Mouse (Mus musculus) midbrain, embryonic 15.5 days (tissue): ENCODE results near the gene Rfc4. TPM values are rescaled to one million over a fixed set of nuclear protein-coding genes. Genes with fewer than 3 reads are reported as not detected.
A peak's percentile ranks its signal among the peaks of the same experiment; 100 is the strongest.

Experiments used
- ATAC-seq: fragments of 200-750 bp; cut with Nextera tagmentation; replicated peaks from 2 replicates; pipeline ENCODE4 v1.8.0; 2017; ENCODE audit warnings: moderate TSS enrichment
- H3K27ac ChIP-seq: fragments of 300-500 bp; sonication (generic); 2 replicates; pipeline ENCODE4 v1.5.1; 2015; ENCODE audit warnings: mild to moderate bottlenecking, inconsistent platforms
- H3K27me3 ChIP-seq: fragments of 300-500 bp; sonication (generic); replicated peaks from 2 replicates; pipeline ENCODE4 v1.6.1; 2015; ENCODE audit warnings: inconsistent platforms
- H3K36me3 ChIP-seq: fragments of 300-500 bp; sonication (generic); replicated peaks from 2 replicates; pipeline ENCODE4 v1.6.1; 2015; ENCODE audit warnings: inconsistent platforms
- H3K4me1 ChIP-seq: fragments of 300-500 bp; sonication (generic); 2 replicates; pipeline ENCODE4 v1.6.1; 2015; ENCODE audit warnings: inconsistent platforms
- H3K4me2 ChIP-seq: fragments of 300-500 bp; sonication (generic); 2 replicates; pipeline ENCODE4 v1.6.1; 2015; ENCODE audit warnings: inconsistent platforms, mild to moderate bottlenecking, moderate library complexity
- H3K4me3 ChIP-seq: fragments of 300-500 bp; sonication (generic); 2 replicates; pipeline ENCODE4 v1.5.1; 2015; ENCODE audit warnings: mild to moderate bottlenecking, inconsistent platforms
- H3K9ac ChIP-seq: fragments of 300-500 bp; sonication (generic); 2 replicates; pipeline ENCODE4 v1.6.1; 2015; ENCODE audit warnings: mild to moderate bottlenecking, inconsistent platforms
- H3K9me3 ChIP-seq: fragments of 300-500 bp; sonication (generic); 2 replicates; pipeline ENCODE4 v1.6.1; 2016; ENCODE audit warnings: inconsistent platforms
- WGBS: fragments of 180-500 bp; shearing (Covaris S2); methylation state at CpG from one replicate; pipeline ENCODE4 v1.1.7; 2015; ENCODE audit warnings: mixed read lengths; 5-methylcytosine and 5-hydroxymethylcytosine counted together
- polyA plus RNA-seq: library from polyadenylated mRNA; unstranded; fragments of >200 nt; fragmentation: Nextera tagmentation; extraction: Ambion mirVana; gene quantifications from 2 replicates; pipeline ENCODE4 v1.2.1, GENCODE M21; 2015

Gene Rfc4
- polyA plus RNA-seq, 1 experiment from 2014 or later = 42.1 TPM

- 1% methylated on average over 4 of the region's 4 CpGs for WGBS
Measured at GRCm38 (mm10) chr16:23127311-23127672, 245 bp downstream of the Rfc4 start.

DNA sequence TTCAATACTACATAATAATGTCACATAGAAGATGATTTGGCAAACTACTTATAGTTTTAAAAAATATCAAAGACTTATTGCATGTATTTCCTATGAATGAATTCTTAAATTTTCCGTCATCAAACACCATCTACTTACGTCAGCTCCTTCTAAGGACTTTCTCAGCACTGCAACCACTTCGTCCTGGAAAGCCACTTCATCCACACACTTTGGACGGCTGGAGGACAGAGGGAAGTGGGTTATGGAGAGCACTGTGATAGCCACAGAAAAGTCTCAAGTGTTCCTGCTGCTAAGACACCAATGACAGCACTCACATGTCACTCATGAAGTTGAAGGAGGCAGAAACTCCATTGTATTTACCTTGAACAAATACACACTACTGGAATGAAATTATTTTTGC is 3.1 kb downstream of the Rfc4 start:
- 93% methylated on average over 4 of the region's 4 CpGs for WGBS
- no peaks in the 10 kb centered on the region for H3K9me3 ChIP-seq
- ATAC-seq = no peak
- H3K27me3 ChIP-seq = no peaks in the 10 kb centered on the region
- H3K4me2 ChIP-seq = no peak overlapping the region
- H3K4me3 ChIP-seq = no peak overlapping the region
- peaks cover 23% of the 10 kb centered on the region for H3K4me1 ChIP-seq
- H3K9ac ChIP-seq = no peak overlapping the region
- no peak overlapping the region for H3K27ac ChIP-seq
- H3K36me3 ChIP-seq = peaks cover 6% of the 10 kb centered on the region; the same call in 1 of the 2 replicates

More at GRCm38 (mm10) chr16:23127311-23127672, 245 bp downstream of the Rfc4 start:
- H3K4me1 ChIP-seq = peaks cover 29% of the 10 kb centered on the region
- peak overlapping the region; percentile 87 for H3K4me2 ChIP-seq
- H3K9ac ChIP-seq = peak overlapping the region; percentile 97
- 0 out of 2 replicates have a peak, but pooled peaks cover 3% of the 10 kb centered on the region for H3K36me3 ChIP-seq
- peak overlapping the region; percentile 90 for H3K4me3 ChIP-seq
- no peak for ATAC-seq
- H3K27me3 ChIP-seq = no peaks in the 10 kb centered on the region
- no peaks in the 10 kb centered on the region for H3K9me3 ChIP-seq
- peak overlapping the region; percentile 99 for H3K27ac ChIP-seq

DNA sequence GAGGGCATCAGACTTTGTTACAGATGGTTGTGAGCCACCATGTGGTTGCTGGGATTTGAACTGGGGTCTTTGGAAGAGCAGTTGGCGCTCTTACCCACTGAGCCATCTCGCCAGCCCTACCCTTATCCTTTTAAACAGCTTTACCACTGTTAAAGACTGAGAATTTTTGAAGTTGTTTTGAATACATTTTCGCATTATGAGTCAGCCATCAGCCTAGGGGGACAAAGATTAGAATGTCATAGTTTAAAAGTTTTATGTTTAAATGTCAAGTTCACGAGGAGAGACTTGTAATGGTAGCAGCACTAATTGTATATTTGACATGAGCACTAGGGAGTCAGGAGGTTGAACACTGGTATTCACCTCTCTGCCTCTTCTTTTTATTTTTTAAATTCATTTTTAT is 4.4 kb downstream of the Rfc4 start:
- Histone ChIP-seq H3K4me3 (no peak overlapping the region), H3K4me1 (peaks cover 10% of the 10 kb centered on the region), H3K9ac (no peak overlapping the region), H3K36me3 (peaks cover 6% of the 10 kb centered on the region; the same call in 1 of the 2 replicates), H3K27me3 (no peaks in the 10 kb centered on the region), H3K9me3 (no peaks in the 10 kb centered on the region), H3K27ac (no peak overlapping the region), H3K4me2 (no peak overlapping the region)
- ATAC-seq = no peak
- WGBS = 92% methylated on average over 4 of the region's 4 CpGs

GRCm38 (mm10) chr16:23122446-23122845 is 5.1 kb downstream of the Rfc4 start:
- 94% methylated on average over 3 of the region's 3 CpGs for WGBS
- Histone ChIP-seq H3K4me2 (no peak overlapping the region), H3K27me3 (no peaks in the 10 kb centered on the region), H3K4me1 (peaks cover 10% of the 10 kb centered on the region), H3K9me3 (no peaks in the 10 kb centered on the region), H3K27ac (no peak overlapping the region), H3K9ac (no peak overlapping the region), H3K36me3 (peaks cover 6% of the 10 kb centered on the region; the same call in 1 of the 2 replicates), H3K4me3 (no peak overlapping the region)
- no peak for ATAC-seq

GRCm38 (mm10) chr16:23117173-23117572 is 10.4 kb downstream of the Rfc4 start:
- H3K27me3 ChIP-seq = no peaks in the 10 kb centered on the region
- no peak for ATAC-seq
- peaks cover 33% of the 10 kb centered on the region for H3K36me3 ChIP-seq

GRCm38 (mm10) chr16:23115486-23115885 is 12.1 kb downstream of the Rfc4 start:
- H3K36me3 ChIP-seq = peaks cover 43% of the 10 kb centered on the region
- H3K9ac ChIP-seq = no peak overlapping the region
- H3K9me3 ChIP-seq = no peaks in the 10 kb centered on the region
- H3K27me3 ChIP-seq = no peaks in the 10 kb centered on the region
- no peak for ATAC-seq
- no peak overlapping the region for H3K4me2 ChIP-seq
- peaks cover 27% of the 10 kb centered on the region for H3K4me1 ChIP-seq
- H3K27ac ChIP-seq = no peak overlapping the region
- no peak overlapping the region for H3K4me3 ChIP-seq
- 87% methylated on average over 3 of the region's 3 CpGs for WGBS

More at GRCm38 (mm10) chr16:23117173-23117572, 10.4 kb downstream of the Rfc4 start:
- Histone ChIP-seq H3K4me2 (no peak overlapping the region), H3K9me3 (no peaks in the 10 kb centered on the region), H3K4me3 (no peak overlapping the region), H3K4me1 (peaks cover 10% of the 10 kb centered on the region), H3K27ac (no peak overlapping the region), H3K9ac (no peak overlapping the region)
- WGBS = 66% methylated on average over 4 of the region's 4 CpGs

- Histone ChIP-seq H3K27me3 (no peaks in the 10 kb centered on the region), H3K4me2 (no peak overlapping the region), H3K4me1 (peaks cover 36% of the 10 kb centered on the region), H3K9ac (no peak overlapping the region), H3K4me3 (no peak overlapping the region), H3K9me3 (no peaks in the 10 kb centered on the region), H3K36me3 (peaks cover 45% of the 10 kb centered on the region), H3K27ac (no peak overlapping the region)
- 74% methylated on average over 5 of the region's 5 CpGs for WGBS
- no peak; the same call in 1 of the 2 replicates for ATAC-seq
Measured at GRCm38 (mm10) chr16:23114339-23115171, 13.0 kb downstream of the Rfc4 start.

- no peaks in the 10 kb centered on the region for H3K27me3 ChIP-seq
- no peak overlapping the region for H3K27ac ChIP-seq
- no peak overlapping the region for H3K4me3 ChIP-seq
- peaks cover 43% of the 10 kb centered on the region for H3K4me1 ChIP-seq
- no peak overlapping the region for H3K9ac ChIP-seq
- peaks cover 51% of the 10 kb centered on the region for H3K36me3 ChIP-seq
- H3K9me3 ChIP-seq = no peaks in the 10 kb centered on the region
- ATAC-seq = no peak
- H3K4me2 ChIP-seq = no peak overlapping the region
Measured at GRCm38 (mm10) chr16:23113903-23114302, 13.6 kb downstream of the Rfc4 start.

DNA sequence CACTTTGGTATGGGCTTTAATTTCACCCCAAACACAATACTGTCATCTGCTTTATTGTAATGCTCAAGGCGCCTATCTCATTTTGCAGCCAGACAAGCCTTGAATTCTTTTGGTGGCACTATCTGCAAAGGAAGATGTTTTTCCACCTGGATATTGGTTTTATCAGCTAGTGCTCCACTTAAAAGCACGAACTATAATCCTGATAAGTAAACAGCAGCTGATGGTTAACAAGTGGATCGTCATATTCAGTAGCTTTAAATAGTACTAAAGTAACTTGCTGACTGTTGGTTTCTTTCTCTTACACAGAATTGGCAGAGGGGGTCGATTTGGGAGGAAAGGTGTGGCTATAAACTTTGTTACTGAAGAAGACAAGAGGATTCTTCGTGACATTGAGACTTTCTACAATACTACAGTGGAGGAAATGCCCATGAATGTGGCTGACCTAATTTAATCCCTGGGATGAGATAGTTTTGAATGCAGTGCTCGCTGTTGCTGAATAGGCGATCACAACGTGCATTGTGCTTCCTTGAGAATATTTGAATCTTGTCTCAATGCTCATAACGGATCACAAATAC is 14.6 kb downstream of the Rfc4 start:
- no peak for ATAC-seq
- no peaks in the 10 kb centered on the region for H3K27me3 ChIP-seq
- peaks cover 45% of the 10 kb centered on the region for H3K4me1 ChIP-seq
- H3K4me2 ChIP-seq = no peak overlapping the region
- no peak overlapping the region for H3K9ac ChIP-seq
- 52% methylated on average over 9 of the region's 9 CpGs for WGBS
- peaks cover 52% of the 10 kb centered on the region for H3K36me3 ChIP-seq
- no peaks in the 10 kb centered on the region for H3K9me3 ChIP-seq
- H3K4me3 ChIP-seq = no peak overlapping the region
- no peak overlapping the region for H3K27ac ChIP-seq

DNA sequence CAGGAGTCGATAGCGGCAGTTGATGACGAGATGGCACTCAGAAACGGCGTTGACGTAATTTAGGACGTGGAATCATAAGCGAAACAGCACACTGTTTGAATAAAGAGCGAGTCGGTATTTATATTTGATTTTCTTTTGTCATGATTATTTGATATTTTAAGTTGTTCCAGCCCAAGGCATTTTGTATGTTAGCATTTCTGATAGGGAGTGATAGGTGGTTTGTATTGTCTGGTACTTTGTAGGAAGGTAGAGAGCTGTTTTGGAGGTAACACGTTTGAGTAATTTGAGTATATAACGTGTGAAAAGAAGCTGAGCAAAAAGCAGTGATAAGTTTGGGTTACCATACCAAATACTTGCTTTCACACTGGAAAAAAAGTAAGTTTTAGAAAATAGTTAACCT is 15.2 kb downstream of the Rfc4 start:
- WGBS = 82% methylated on average over 12 of the region's 12 CpGs
- H3K36me3 ChIP-seq = peaks cover 51% of the 10 kb centered on the region
- no peaks in the 10 kb centered on the region for H3K9me3 ChIP-seq
- no peak for ATAC-seq
- H3K4me3 ChIP-seq = no peak overlapping the region
- H3K4me2 ChIP-seq = no peak overlapping the region
- H3K27ac ChIP-seq = no peak overlapping the region
- no peak overlapping the region for H3K9ac ChIP-seq
- no peaks in the 10 kb centered on the region for H3K27me3 ChIP-seq
- H3K4me1 ChIP-seq = peaks cover 45% of the 10 kb centered on the region

- H3K4me3 ChIP-seq = peak overlapping the region; percentile 91
- H3K9me3 ChIP-seq = no peaks in the 10 kb centered on the region
- H3K27ac ChIP-seq = no peak overlapping the region
- H3K4me1 ChIP-seq = peaks cover 47% of the 10 kb centered on the region
- no peak for ATAC-seq
- H3K9ac ChIP-seq = peak overlapping the region; percentile 100; the same call in 1 of the 2 replicates
- no peaks in the 10 kb centered on the region for H3K27me3 ChIP-seq
- WGBS = 55% methylated on average over 5 of the region's 5 CpGs
- peak overlapping the region; percentile 85 for H3K4me2 ChIP-seq
- peaks cover 40% of the 10 kb centered on the region for H3K36me3 ChIP-seq
Measured at GRCm38 (mm10) chr16:23109350-23110280, 17.9 kb downstream of the Rfc4 start.

DNA sequence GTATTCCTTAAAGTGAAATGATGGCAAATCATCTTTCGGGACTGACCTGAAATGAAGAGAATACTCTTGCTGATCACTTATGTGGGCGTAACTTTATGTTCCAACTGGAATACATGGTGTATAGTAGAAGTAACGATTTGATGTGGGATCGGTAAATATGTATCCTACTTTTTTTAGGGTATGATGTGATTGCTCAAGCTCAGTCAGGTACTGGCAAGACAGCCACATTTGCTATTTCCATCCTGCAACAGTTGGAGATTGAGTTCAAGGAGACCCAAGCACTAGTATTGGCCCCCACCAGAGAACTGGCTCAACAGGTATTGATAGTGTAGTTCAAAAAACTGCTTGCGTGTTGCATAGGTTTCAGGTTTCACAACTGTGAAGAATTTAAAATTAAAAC is 18.6 kb downstream of the Rfc4 start:
- Histone ChIP-seq H3K9ac (peak overlapping the region; percentile 100), H3K4me2 (peak overlapping the region; percentile 85), H3K27me3 (0 out of 2 replicates have a peak, but pooled peaks cover 1% of the 10 kb centered on the region), H3K4me1 (peaks cover 47% of the 10 kb centered on the region), H3K36me3 (peaks cover 33% of the 10 kb centered on the region), H3K4me3 (peak overlapping the region; percentile 91), H3K9me3 (no peaks in the 10 kb centered on the region), H3K27ac (0 out of 2 replicates have a peak overlapping the region, but pooled peaks have one; percentile 98)
- ATAC-seq = no peak
- 6% methylated on average over 5 of the region's 5 CpGs for WGBS
